Mouse (Mus musculus): ENCODE measurements at regions not wholly inside any gene's neighbourhood (a gene's known extent, or its start where the extent isn't known, plus 50 kb on each side); places are given as distances from the start of the nearest gene placed in this dataset.

DNA sequence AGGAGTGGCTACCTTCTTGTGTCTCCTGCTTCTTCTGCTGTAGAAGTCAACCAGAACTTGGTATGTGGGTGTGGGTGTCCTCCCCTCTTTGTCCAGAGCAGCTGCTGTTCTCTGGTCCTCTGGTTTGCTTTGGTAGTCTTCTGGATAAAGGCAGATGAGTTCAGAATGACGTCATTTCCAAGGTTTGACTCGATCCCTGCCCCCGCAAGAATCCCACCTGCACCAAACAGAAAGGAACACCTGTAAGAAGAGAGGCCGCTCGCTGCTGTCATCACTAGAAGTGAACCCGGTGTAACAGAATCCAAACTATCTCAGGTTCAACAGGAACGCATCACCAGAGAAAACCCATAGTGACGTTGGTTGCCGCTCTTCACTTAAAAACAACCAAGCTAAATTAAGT lies 205.0 kb downstream of the Bcl2l11 start:
- DNase-seq, result no peak
- intact Hi-C loops (cut with DNase I; ENCODE audit: low total_unique reads), result no loop called here

DNA sequence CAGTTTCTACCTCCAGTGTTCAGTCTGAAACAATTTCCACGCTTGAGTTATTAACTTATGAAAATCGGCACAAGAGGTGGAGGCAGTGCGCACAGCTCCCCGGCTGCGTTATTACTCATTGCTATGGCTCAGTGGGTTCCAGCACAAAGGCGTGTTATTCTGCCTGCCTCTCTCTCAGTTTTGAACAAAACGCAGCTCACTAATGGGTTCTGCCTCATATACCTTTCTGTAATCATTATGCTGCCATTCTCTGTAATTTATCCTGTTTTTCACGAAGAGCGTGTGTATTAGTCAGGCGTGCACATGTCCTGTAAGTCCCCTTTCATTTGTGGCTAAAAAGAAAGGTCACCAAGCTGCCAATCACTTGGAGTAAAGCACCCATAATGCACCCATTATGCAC lies 205.4 kb downstream of the Bcl2l11 start:
- intact Hi-C loops (cut with DNase I; ENCODE audit: low total_unique reads), result no loop called here
- DNase-seq, result no peak

DNA sequence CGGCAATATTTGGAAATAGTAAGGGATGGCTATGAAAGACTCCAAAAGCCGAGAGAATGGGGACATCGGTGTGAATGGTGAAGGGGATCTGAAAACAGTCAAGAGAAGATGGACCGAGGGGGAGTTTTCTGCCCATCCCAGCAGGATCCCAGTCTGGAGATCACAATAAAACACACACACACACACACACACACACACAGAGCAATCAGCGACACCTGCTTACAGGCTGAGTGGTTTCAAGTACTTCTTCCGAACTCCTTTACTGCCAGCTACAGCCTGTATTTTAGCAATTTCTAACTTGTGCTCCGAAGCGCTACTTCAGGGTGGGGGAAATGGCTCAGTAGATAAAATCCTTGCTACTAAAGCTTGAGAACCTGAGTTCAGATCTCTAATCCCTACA lies 205.8 kb downstream of the Bcl2l11 start:
- intact Hi-C loops (cut with DNase I; ENCODE audit: low total_unique reads), result no loop called here
- DNase-seq, result no peak

GRCm38 (mm10) chr2:128333401-128334142 lies 207.7 kb downstream of the Bcl2l11 start:
- intact Hi-C loops (cut with DNase I; ENCODE audit: low total_unique reads), result no loop called here

DNA sequence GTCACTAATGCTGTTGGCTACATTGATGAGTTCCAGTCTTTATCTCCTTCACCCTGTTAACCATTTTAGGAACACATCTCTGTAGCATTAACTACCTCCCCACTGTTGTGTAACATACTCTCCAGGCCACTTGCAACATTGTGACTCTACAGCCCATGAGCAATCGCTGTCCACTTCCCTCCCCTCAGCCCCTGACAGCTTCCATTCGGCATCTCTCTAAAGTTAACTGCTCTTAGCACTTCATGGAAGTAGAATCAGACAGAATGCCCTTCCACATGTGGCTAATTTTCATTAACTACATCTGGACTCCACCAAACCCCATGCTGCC lies 208.3 kb downstream of the Bcl2l11 start:
- no peak for DNase-seq
- intact Hi-C loops (cut with DNase I; ENCODE audit: low total_unique reads), result no loop called here

More at GRCm38 (mm10) chr2:128333401-128334142, 207.7 kb downstream of the Bcl2l11 start:
- DNase-seq, result no peak

- intact Hi-C loops (cut with DNase I; ENCODE audit: low total_unique reads), result no loop called here
- DNase-seq, result no peak
These were observed 209.1 kb downstream of the Bcl2l11 start for GRCm38 (mm10) chr2:128334757-128335500.

- DNase-seq, result no peak
- intact Hi-C loops (cut with DNase I; ENCODE audit: low total_unique reads), result no loop called here
These were observed 211.4 kb downstream of the Bcl2l11 start for GRCm38 (mm10) chr2:128337192-128337591.

DNA sequence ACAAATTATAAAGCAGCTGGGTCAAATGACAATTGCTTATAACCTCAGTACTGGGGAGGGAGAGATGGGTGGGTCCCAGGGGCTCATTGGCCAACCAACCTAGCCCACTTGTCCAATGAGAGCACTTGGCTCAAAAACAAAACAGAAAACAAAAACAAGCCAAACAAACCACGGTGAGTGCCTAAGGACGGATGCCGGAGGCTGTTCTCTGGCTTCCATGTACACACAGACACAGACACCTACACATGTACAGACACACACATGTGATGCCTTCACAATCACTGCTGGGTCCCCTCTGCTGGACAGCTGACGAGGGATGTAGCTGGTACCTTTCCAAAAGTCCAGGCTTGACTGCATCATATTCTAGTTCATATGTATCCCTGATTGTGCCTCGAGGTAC lies 212.0 kb downstream of the Bcl2l11 start:
- DNase-seq, result no peak

GRCm38 (mm10) chr2:128338474-128338873 lies 212.6 kb downstream of the Bcl2l11 start:
- intact Hi-C loops (cut with DNase I; ENCODE audit: low total_unique reads), result no loop called here
- no peak for DNase-seq

More for the DNA sequence above, 212.0 kb downstream of the Bcl2l11 start:
- intact Hi-C loops (cut with DNase I; ENCODE audit: low total_unique reads), result no loop called here

DNA sequence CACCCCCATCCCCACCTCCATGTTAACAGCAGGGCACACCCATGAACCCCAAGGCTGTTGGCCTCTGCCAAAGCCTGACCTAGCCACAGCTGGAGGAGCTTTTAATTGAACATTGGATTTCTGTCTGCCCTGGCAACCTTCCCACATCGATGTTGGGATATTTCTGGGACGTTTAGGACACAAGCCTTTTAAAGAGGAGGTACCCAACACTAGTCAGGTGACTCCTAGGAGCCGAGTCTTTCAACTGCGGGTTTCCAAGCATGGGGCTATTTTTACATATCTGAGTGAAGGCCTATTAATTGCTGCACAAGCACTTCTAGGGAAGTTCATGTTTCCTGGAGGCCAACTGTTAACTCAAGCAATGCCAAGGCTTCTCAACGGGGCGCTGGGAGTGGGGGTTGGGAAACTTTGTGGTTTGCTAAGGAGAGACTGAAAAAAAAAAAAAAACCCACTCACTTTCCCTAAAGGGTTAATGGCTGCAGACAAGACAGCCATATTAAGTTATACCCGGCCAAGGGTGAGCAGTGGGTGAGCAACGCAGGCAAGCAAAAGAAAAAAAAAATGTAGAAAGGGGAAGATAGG lies 213.3 kb downstream of the Bcl2l11 start:
- no peak for DNase-seq

GRCm38 (mm10) chr2:128339643-128340487 lies 214.0 kb downstream of the Bcl2l11 start:
- intact Hi-C loops (cut with DNase I; ENCODE audit: low total_unique reads), result no loop called here
- no peak for DNase-seq

More for the DNA sequence above, 213.3 kb downstream of the Bcl2l11 start:
- intact Hi-C loops (cut with DNase I; ENCODE audit: low total_unique reads), result no loop called here

DNA sequence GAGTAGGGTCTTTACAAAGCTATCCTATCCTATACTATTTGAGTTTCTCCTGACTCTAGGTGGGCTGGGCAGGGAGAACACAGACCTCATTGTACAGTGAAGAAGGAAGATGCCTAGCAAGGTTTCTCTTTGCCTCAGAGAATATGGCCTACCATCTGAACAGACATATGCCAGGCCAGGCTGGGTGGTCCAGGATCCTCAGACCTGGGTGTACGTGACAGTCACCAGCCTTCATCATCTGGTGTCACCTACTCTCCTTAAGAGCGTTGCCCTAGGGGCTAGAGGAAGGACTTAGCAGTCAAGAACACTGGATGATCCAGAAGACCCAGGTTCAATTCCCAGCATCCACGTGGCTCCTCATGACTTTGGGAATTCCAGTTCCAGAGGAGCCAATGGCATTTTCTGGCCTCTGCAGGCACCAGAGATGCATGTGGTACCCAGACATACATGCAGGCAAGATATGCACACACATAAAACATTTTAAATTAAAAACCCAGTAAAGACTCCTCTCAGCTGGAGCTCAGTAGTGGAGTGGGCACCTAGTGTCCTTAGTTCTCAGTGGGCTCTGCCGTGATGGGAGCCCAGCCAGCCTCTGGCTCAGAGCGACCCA lies 214.9 kb downstream of the Bcl2l11 start:
- no peak for DNase-seq
- intact Hi-C loops (cut with DNase I; ENCODE audit: low total_unique reads), result no loop called here

DNA sequence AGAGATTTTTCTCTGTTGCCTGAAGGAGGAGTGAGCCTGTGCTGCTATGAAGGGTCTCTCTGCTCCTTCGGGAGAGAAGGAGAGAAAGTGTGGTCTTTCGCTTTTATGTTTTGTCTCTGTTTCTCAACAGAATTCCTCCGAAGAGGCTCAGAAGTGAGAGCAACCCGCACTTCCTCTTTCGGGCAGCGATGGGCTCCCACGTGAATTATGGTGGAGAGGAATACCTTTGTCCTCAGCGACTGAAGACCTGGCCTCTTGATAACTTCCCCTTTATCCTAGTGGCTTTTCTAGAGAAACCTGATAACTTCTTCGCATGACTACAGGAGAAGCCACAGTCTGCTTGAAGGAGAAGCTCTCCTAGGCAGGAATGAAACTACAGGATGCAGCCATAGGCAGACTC lies 216.4 kb downstream of the Bcl2l11 start:
- DNase-seq, result no peak
- intact Hi-C loops (cut with DNase I; ENCODE audit: low total_unique reads), result no loop called here

DNA sequence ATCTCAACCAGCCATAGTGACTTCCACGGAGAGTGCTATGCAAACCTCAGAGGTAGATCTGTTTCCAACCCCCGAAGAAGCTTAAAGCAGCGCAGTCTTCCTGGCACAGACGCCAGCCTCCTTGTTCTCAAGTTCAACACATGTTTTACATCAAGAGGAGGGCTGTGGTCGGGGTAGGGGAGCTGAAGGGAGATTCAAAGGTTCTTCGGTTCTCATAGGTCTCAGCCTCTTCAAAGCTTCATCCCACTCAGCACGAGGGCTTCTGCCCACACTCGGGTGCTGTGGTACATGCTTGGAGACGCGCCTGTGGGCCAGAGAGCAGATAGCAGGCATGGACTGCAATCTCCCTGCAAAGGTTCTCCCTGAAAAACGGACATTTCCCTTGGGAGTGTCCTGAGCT lies 219.7 kb downstream of the Bcl2l11 start:
- no peak for DNase-seq
- intact Hi-C loops (cut with DNase I; ENCODE audit: low total_unique reads), result no loop called here

DNA sequence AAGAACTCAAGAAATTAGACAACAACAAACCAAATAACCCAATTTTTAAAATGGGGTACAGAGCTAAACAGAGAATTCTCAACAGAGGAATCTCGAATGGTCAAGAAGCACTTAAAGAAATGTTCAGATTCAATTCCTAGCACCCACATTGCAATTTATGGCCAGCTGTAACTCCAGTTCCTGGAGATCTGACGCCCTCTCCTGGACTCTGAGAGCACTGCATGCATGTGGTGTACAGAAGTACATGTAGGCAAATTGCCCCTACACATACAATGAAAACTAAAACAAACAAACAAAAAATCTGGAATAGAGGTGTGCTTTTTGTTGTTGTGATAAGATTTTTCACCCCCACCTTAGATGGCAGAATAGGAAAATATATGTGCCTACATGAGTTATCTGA lies 222.7 kb downstream of the Bcl2l11 start:
- DNase-seq, result no peak

GRCm38 (mm10) chr2:128351405-128351804 lies 225.6 kb downstream of the Bcl2l11 start:
- intact Hi-C loops (cut with DNase I; ENCODE audit: low total_unique reads), result no loop called here
- DNase-seq, result no peak

More for the DNA sequence above, 222.7 kb downstream of the Bcl2l11 start:
- intact Hi-C loops (cut with DNase I; ENCODE audit: low total_unique reads), result no loop called here

GRCm38 (mm10) chr2:128352533-128352932 lies 226.7 kb downstream of the Bcl2l11 start:
- intact Hi-C loops (cut with DNase I; ENCODE audit: low total_unique reads), result no loop called here
- no peak for DNase-seq

GRCm38 (mm10) chr2:128353457-128353856 lies 227.6 kb downstream of the Bcl2l11 start:
- intact Hi-C loops (cut with DNase I; ENCODE audit: low total_unique reads), result no loop called here
- no peak for DNase-seq

DNA sequence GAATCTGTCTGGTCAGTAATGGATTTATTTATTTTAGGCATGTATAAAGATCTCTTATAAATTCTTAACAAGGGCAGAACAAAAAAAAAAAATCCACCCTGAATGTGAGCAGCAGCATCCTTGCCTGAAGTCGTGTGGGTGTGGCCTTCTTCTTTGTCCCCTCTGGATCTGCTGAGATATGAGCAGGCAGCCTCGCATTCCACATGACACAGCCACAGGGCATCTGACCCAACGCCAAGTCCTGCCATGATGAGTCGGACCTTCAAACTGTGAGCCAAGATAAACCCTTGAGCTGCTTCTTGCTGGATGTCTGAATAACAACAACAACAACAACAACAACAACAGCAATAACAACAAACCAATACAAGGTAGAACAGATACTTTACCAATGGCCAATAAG lies 230.5 kb downstream of the Bcl2l11 start:
- intact Hi-C loops (cut with DNase I; ENCODE audit: low total_unique reads), result no loop called here
- DNase-seq, result no peak

GRCm38 (mm10) chr2:128359106-128359505 lies 231.9 kb upstream of the Spdye4c start:
- intact Hi-C loops (cut with DNase I; ENCODE audit: low total_unique reads), result no loop called here
- no peak for DNase-seq

Data from gastrocnemius, postnatal 14 days (tissue).